Mouse (Mus musculus) liver, embryonic 14.5 days (tissue): ENCODE measurements at regions not wholly inside any gene's neighbourhood (a gene's known extent, or its start where the extent isn't known, plus 50 kb on each side); places are given as distances from the start of the nearest gene placed in this dataset.

ENCODE experiments used
- ATAC-seq: fragments of 200-750 bp; cut with Nextera tagmentation; 2 replicates; pipeline ENCODE4 v1.8.0; 2017; ENCODE audit warnings: moderate number of reproducible peaks, mild to moderate bottlenecking, moderate library complexity; ENCODE audit not compliant: insufficient read depth
- DNase-seq, 3 experiments: peaks; one replicate each; pipeline ENCODE4 v3.0.0-alpha.2; 2012 to 2013; ENCODE audit warnings: low read depth in 3 of 3, low spot score in 3 of 3
- H3K27ac ChIP-seq: fragments of 300-500 bp; sonication (generic); 2 replicates; pipeline ENCODE4 v1.5.1; 2014; ENCODE audit warnings: moderate library complexity, mild to moderate bottlenecking, control low read depth, inconsistent platforms
- H3K27me3 ChIP-seq: fragments of 300-500 bp; sonication (generic); 2 replicates; pipeline ENCODE4 v1.6.1; 2014; ENCODE audit warnings: mild to moderate bottlenecking, low read length, moderate library complexity; ENCODE audit not compliant: control insufficient read depth, insufficient read depth
- H3K36me3 ChIP-seq: fragments of 300-500 bp; sonication (generic); replicated peaks from 2 replicates; pipeline ENCODE4 v1.6.1; 2014; ENCODE audit warnings: low read depth; ENCODE audit not compliant: control insufficient read depth, insufficient read depth
- H3K4me1 ChIP-seq, 2 experiments: fragments of 200-500 bp in 1 of 2; fragments of 300-500 bp in 1 of 2; sonication (generic) in 1 of 2; replicated peaks; 2 replicates each; pipeline ENCODE4 v1.6.1; 2012 to 2014; ENCODE audit warnings: antibody characterized with exemption in 1 of 2, inconsistent platforms in 1 of 2, low read length in 1 of 2; ENCODE audit not compliant: control insufficient read depth in 2 of 2, insufficient read depth in 2 of 2
- H3K4me2 ChIP-seq: fragments of 300-500 bp; sonication (generic); 2 replicates; pipeline ENCODE4 v1.6.1; 2014; ENCODE audit warnings: low read depth, mild to moderate bottlenecking, control low read depth, moderate library complexity
- H3K4me3 ChIP-seq, 2 experiments: fragments of 200-500 bp in 1 of 2; fragments of 300-500 bp in 1 of 2; sonication (generic) in 1 of 2; 2 replicates each; pipeline ENCODE4 v1.5.1; 2012 to 2014; ENCODE audit warnings: low read depth in 2 of 2, low read length in 2 of 2, mild to moderate bottlenecking in 2 of 2, control low read depth in 1 of 2, inconsistent platforms in 1 of 2, moderate library complexity in 1 of 2; ENCODE audit not compliant: insufficient read depth in 1 of 2
- H3K9ac ChIP-seq: fragments of 300-500 bp; sonication (generic); replicated peaks from 2 replicates; pipeline ENCODE4 v1.6.1; 2014; ENCODE audit warnings: mild to moderate bottlenecking, control low read depth, moderate library complexity
- H3K9me3 ChIP-seq: fragments of 300-500 bp; sonication (generic); 2 replicates; pipeline ENCODE4 v1.6.1; 2016; ENCODE audit warnings: low read length, mixed read lengths; ENCODE audit not compliant: control insufficient read depth
- CTCF ChIP-seq: IDR thresholded peaks from 2 replicates; pipeline ENCODE4 v1.5.1; 2016; ENCODE audit warnings: antibody characterized with exemption, low read depth, control low read depth
- EP300 ChIP-seq: IDR thresholded peaks from 2 replicates; pipeline ENCODE4 v1.6.1; 2016; ENCODE audit warnings: antibody characterized with exemption, low read depth
- whole genome bisulfite sequencing: fragments of 180-500 bp; shearing (Covaris S2); extraction: QIAGEN DNeasy Blood & Tissue Kit; methylation state at CpG from one replicate; pipeline ENCODE4 v1.1.7; 2014; ENCODE audit not compliant: insufficient replicate concordance; 5-methylcytosine and 5-hydroxymethylcytosine counted together

DNA sequence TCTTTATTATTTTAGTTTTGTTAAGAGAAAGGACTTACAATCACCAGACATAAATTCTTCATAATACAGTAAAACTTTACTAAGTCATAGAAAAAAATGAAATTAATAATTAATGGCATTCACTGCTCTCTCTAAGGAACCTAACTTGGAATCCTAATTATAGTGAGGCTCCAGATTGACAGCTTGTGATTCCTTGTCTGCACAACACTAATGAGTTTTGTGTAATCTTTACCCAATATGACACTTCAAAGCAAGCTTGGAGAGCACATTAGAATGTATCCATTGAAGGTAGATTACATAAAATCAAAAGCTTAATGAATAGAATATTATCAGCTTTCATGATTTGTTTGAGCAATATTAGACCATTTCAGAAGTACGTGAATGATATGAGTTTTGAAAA is 1914.7 kb downstream of the Efna5 start:
- TF ChIP-seq CTCF (no peak), EP300 (no peak)
- DNase-seq: no peak
- WGBS: 63% methylated on average over 1 of the region's 1 CpGs

DNA sequence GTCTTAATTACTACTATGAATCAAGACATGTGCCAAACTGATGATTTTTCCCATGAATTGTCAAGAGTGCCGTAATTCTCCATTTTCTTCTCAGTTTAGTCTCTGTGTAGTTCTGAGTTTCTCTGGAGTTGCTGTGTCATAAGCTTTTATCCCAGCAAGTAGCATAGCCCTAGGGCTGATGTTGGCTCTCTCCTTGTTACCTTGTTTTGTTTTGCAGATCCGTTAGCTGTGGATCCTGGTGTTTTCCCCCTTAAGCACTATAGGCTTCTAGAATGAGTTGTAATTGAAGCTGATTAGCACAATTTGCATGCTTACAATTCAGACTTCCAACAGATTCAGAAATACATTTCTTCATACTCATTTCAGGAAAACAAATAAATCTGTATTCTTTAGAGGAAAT is 1915.5 kb downstream of the Efna5 start:
- Histone ChIP-seq H3K9ac (no peak overlapping the region), H3K27me3 (no peaks in the 10 kb centered on the region), H3K36me3 (no peaks in the 10 kb centered on the region), H3K27ac (no peak overlapping the region), H3K4me3 (no peak overlapping the region), H3K4me2 (no peak overlapping the region), H3K4me1 (no peaks in the 10 kb centered on the region), H3K9me3 (no peaks in the 10 kb centered on the region)
- ATAC-seq (no peak), DNase-seq (no peak)
- WGBS: 40% methylated on average over 2 of the region's 2 CpGs
- TF ChIP-seq EP300 (no peak), CTCF (no peak)

More for the DNA sequence above, 1914.7 kb downstream of the Efna5 start:
- no peaks in the 10 kb centered on the region for H3K36me3 ChIP-seq
- ATAC-seq: no peak
- no peak overlapping the region for H3K4me3 ChIP-seq
- no peaks in the 10 kb centered on the region for H3K27me3 ChIP-seq
- no peak overlapping the region for H3K9ac ChIP-seq
- no peak overlapping the region for H3K4me2 ChIP-seq
- H3K9me3 ChIP-seq: no peaks in the 10 kb centered on the region
- H3K27ac ChIP-seq: no peak overlapping the region
- H3K4me1 ChIP-seq: no peaks in the 10 kb centered on the region

DNA sequence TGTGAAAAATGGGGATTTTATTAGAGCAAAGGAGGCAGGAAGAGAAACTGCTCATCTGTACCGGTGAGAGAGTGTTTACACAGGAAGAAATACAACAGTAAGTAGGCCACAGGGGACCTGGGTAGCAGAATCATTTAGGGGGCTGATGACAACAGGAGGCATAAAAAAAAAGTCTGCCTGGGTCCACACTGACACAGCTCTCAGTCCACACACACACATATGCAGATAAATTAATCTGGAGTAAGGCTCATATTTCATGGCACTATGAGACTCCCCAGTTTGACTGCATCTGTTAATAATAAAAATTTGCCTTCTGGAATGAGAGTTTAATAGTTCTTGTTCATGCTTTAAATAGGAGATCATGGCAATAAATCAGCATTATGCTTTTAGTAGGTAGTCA is 1929.7 kb downstream of the Efna5 start:
- WGBS: 52% methylated on average over 1 of the region's 1 CpGs
- Histone ChIP-seq H3K9ac (no peak overlapping the region), H3K9me3 (no peaks in the 10 kb centered on the region), H3K4me1 (no peaks in the 10 kb centered on the region), H3K36me3 (no peaks in the 10 kb centered on the region), H3K27ac (no peak overlapping the region), H3K4me2 (no peak overlapping the region), H3K4me3 (no peak overlapping the region), H3K27me3 (no peaks in the 10 kb centered on the region)
- no peak for DNase-seq
- TF ChIP-seq EP300 (no peak), CTCF (no peak)
- ATAC-seq: no peak

GRCm38 (mm10) chr17:60937754-60938508 is 1924.8 kb upstream of the Nudt12 start:
- 41% methylated on average over 1 of the region's 1 CpGs for WGBS
- no peak for ATAC-seq

GRCm38 (mm10) chr17:60934223-60934622 is 1921.1 kb upstream of the Nudt12 start:
- TF ChIP-seq EP300: no peak
- TF ChIP-seq CTCF: no peak
- no peak overlapping the region for H3K4me2 ChIP-seq
- ATAC-seq (no peak), DNase-seq (no peak)
- H3K27ac ChIP-seq: no peak overlapping the region
- H3K4me1 ChIP-seq: no peaks in the 10 kb centered on the region
- H3K9me3 ChIP-seq: no peaks in the 10 kb centered on the region
- H3K36me3 ChIP-seq: no peaks in the 10 kb centered on the region
- H3K4me3 ChIP-seq: no peak overlapping the region
- no peaks in the 10 kb centered on the region for H3K27me3 ChIP-seq
- no peak overlapping the region for H3K9ac ChIP-seq

More at GRCm38 (mm10) chr17:60937754-60938508, 1924.8 kb upstream of the Nudt12 start:
- no peaks in the 10 kb centered on the region for H3K36me3 ChIP-seq
- TF ChIP-seq CTCF: no peak
- TF ChIP-seq EP300: no peak
- no peak overlapping the region for H3K4me2 ChIP-seq
- no peaks in the 10 kb centered on the region for H3K9me3 ChIP-seq
- DNase-seq: no peak
- H3K4me1 ChIP-seq: no peaks in the 10 kb centered on the region
- no peak overlapping the region for H3K4me3 ChIP-seq
- no peaks in the 10 kb centered on the region for H3K27me3 ChIP-seq
- no peak overlapping the region for H3K27ac ChIP-seq
- H3K9ac ChIP-seq: no peak overlapping the region
